Mouse (Mus musculus) retina, embryonic 14.5 days (tissue): ENCODE data around the gene AI464131.
A peak's percentile ranks its signal among the peaks of the same experiment; 100 is the strongest.

Source experiments
- DNase-seq: peaks from one replicate; pipeline ENCODE4 v3.0.0-alpha.2; 2015; ENCODE audit warnings: low spot score

The AI464131 gene

DNA sequence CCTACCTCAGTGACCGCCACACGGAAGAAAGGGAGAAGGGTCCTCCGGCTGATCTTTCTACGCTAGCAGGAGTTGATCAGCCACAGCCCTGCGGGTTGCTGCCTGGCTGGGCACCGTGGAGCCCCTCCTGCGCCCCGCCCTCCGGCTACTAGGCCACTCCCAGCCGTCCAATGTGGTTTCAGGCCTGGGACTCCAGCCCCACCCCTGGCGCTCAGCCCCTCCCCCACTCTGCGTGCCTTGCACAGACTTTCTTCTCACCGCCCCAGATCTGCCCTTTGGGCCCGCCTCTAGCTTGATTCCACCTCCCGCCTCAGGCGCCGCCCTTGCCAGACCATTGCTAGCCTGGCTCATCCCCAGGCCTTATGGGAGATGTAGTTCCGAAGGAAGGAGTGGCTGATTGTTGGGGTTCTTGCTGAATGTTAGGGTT lies at the start of gene AI464131:
TSS of gene AI464131 (minus strand) at position 91 of the 427 bp plus-strand sequence.
- peak; percentile 96 for DNase-seq

DNA sequence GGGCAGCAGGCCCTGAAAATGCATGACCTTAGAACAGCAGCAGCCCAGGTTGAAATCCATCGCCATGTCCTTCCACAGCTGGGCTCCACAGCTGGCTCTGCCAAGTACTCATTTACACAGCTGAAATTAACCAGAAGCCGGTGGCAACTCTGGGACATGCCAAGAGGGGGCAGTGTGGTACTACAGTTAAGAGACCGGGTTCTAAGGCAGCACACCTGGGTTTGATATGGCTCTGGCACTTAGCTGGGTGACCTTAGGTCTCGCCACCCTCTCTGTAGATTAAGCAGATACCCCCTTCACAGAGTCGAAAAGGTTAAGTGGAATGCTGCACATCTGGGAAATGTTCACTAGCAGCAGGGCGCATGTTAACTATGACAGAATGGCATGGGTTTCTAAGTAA lies 49.7 kb upstream of the AI464131 start:
- peak; percentile 85 for DNase-seq

- no peak for DNase-seq
These were observed 44.2 kb upstream of the AI464131 start for GRCm38 (mm10) chr4:41547086-41547485.

DNA sequence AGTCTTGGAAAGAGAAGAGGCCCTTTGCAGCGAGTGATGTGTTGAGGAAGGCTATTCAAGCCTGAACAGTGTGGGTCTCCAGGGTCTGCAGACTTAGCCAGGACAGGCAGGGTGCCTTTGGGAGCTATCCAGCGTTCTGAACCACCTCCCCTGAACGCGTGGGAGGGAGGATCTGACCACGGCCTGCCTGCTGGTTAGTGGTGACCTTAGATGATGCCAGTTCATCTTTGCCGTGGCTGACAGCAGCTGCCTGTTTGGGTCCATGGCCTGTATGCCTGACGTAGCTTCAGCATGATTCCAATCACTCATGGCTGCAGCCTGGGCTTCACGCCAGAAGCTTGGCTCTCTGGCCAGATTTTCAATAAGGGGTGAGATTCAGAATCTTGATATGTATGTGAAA lies 43.1 kb upstream of the AI464131 start:
- peak; percentile 64 for DNase-seq

DNA sequence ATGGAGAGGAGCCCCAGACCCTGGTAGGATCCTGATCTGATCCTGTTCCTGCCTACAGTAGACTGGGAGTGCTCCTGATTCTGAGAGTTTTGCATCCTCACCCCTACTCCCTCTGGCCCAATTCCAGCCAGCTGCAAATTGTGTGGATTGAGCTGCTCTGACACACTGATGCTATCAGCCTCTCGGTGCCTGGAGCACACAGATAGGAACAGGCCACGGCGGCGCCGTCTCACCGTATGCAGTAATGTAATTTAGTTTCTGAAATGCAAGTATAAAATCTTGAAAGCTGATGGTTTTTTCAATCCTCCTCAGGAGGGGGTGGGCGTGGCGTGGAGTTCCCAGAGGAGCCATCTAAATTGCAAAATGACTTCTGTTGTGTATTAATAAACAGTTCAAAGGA lies 39.3 kb upstream of the AI464131 start:
- DNase-seq, result no peak

- no peak for DNase-seq
These were observed 32.0 kb upstream of the AI464131 start for GRCm38 (mm10) chr4:41534866-41535265.

GRCm38 (mm10) chr4:41532420-41532819 lies 29.5 kb upstream of the AI464131 start:
- peak; percentile 65 for DNase-seq

DNA sequence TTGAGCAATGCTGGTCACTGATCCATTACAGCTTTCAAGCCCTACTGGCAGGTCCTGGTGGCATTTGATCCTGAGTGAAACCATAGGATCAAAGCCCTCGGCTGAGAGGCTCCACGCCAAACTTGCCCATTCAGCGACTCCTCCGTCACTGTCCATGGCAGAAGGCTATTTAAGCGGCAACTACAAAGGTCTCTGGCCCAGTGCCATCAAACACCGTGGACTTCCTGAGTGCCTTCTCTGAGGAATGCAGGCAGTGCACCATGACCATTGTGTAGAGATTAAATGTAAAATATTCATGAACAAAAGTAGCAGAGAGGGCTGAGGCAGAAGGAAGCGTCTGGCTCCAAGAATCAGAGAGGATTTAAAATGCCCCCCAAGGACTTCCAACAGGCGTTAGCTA lies 25.1 kb upstream of the AI464131 start:
- no peak for DNase-seq

DNA sequence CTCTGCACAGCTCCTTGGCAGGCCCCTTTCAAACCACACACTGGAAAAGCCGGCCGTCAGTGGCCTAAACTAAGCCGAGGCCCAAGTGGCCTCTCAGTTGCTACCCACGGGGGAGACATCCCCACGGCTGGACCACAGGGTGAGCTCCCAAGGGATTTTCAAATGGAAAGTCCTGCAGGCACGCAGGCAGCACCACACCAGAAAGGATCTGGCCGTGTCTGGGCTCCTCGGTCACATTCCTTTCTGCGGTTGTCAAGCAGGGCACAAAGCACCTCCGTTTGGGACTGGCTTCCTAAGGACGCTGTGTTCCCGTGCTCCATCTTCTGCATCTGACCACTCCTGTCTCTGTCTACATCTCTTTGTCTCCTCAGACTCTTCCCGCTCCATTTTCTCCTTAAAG lies 24.2 kb upstream of the AI464131 start:
- DNase-seq, result no peak

GRCm38 (mm10) chr4:41526553-41526952 lies 23.7 kb upstream of the AI464131 start:
- DNase-seq, result no peak

DNA sequence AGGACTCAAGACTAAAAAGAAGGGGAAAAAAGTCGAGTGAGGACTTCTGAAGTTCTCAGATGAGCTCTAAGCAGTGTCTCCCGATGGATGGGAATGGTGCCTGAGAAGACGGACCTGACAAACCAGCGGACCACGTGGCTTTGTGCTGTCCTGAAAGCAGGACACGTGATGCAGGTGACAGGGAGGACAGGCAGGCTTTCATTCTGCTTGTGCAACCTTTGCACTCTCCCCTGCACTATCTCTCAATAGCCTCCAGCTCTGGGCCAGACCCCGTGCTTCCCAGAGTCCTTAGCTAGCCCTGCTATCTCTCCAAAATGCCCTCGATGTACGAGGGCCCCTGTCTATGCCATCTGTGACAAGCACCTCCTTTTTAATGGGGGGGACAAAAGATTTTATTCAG lies 22.0 kb upstream of the AI464131 start:
- DNase-seq, result no peak

DNA sequence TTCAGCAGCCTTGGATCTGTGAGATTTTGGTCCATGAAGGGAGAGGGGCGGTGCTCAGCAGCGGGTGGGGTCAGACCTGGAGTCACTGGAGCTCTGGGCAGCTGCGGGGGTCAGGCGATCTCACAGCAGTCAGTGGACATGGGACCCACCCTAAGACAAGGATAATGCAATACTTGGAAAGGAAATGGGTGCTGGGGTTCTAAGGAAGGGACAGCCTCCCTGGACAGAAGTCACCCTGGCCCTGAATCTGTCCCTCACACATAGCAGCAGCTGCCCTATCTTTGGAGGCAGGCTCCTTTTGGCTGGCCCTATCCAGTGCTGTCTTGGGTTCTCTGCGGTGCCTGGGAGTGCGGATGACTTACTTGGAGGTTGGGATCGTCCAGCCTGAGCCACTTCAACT lies 21.0 kb upstream of the AI464131 start:
- DNase-seq, result no peak

DNA sequence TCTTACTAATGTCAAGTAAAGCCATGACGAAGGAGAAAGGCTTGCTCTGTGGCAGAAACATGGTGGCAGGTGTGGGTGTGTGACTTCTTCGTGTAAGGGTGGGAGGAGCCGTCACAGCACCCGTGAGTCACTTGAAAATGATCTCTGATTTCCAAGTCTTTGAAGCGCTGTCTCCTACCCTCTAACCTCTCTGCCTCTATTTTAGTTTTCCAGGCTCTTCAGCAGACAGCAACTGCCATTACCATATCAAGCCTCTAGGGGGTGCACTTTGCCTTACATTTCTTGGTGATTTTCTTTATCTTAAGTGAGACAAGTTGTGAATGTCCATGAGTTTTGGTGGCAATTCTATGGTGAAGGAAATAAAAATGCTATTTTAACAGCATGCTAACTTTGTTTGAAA lies 19.9 kb upstream of the AI464131 start:
- DNase-seq, result peak; percentile 78

GRCm38 (mm10) chr4:41522136-41522535 lies 19.3 kb upstream of the AI464131 start:
- DNase-seq, result no peak

- DNase-seq, result no peak
These were observed 17.8 kb upstream of the AI464131 start for GRCm38 (mm10) chr4:41520641-41521040.

GRCm38 (mm10) chr4:41519195-41519594 lies 16.3 kb upstream of the AI464131 start:
- no peak for DNase-seq

- no peak for DNase-seq
These were observed 15.5 kb upstream of the AI464131 start for GRCm38 (mm10) chr4:41518349-41518748.

- no peak for DNase-seq
These were observed 14.4 kb upstream of the AI464131 start, which contains the start of gene 1110017D15Rik for GRCm38 (mm10) chr4:41517233-41517632. Gene 1110017D15Rik, minus strand, starts transcription at chr4:41517333.

DNA sequence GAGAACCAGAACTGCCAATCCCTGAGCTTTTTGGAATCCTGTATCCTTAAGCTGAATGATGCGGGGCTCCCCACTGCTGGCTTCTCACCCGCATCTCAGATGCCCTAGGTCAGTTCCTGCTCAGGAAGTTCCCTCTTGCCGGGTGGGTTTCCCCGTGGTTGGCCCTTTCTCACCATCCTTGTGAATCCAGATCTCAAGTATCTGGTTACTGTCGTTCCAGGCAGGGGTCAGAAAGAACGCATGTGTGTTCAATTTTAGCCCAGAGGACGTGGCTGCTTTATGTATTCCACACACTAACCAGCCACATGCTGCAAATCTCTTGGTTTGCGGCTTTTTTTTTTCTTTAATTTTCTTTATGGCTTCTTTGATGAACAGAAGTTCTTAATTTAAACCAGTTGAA lies 10.8 kb upstream of the AI464131 start:
- DNase-seq, result no peak

DNA sequence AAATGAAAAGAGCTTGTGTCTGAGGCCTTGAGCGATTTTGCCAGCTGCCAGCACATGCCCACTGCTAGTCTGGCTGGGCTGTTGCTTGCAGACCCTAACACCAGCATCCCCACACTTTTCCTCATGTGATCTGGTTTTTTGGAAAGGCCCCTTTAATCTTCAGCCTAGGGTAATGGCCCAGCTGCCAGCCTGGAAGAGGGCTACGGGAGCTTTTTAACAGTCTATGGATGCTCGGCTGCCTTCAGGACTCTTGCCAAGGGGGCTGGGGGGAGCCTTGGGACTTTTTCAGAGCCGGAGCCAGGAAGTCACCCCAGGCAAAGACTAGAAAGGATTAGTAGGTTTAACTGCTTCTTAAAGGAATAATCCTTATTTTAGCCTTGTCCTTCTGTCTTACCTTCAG lies 10.4 kb upstream of the AI464131 start:
- no peak for DNase-seq

DNA sequence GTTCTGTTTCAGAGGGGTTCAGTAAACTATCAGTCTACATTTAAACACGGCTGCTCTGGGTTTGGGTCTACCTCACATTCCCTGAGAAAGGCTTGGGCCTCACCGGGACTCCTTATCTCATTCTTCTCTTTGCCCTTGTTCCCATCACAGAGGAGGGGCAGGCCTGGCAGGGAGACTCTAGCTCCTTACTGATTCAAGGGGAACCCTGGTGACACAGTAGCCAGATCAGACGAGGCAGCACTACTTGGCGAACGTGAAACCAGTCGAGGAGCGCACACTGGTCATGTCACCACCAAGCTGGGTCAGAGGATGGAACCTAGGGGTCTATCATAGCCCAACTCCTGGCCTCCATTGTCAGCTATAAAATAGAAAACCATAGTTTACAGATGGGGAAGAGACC lies 5.1 kb upstream of the AI464131 start:
- DNase-seq, result no peak

GRCm38 (mm10) chr4:41507326-41507924 lies 4.5 kb upstream of the AI464131 start:
- DNase-seq, result peak; percentile 35

DNA sequence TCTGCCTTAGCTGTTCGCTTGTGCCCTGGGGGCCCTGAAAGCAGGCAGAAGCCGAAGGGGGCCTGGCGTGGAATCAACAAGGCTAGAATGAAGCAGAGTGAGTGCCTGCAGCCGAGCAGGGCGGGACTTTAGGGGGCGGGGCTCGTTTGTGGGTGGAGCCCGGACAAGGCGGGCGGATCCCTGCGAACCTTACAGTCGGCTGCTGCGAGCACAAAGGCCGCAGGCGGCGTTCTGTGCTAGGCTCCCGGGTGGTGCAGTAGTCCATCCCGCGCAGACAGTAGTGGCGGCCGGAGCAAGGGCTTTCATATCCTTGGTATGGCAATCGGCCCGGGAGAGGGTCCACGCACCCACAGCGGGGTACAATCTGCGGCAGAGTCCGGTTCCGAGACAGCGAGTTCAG lies 4.0 kb upstream of the AI464131 start:
- peak; percentile 90 for DNase-seq

DNA sequence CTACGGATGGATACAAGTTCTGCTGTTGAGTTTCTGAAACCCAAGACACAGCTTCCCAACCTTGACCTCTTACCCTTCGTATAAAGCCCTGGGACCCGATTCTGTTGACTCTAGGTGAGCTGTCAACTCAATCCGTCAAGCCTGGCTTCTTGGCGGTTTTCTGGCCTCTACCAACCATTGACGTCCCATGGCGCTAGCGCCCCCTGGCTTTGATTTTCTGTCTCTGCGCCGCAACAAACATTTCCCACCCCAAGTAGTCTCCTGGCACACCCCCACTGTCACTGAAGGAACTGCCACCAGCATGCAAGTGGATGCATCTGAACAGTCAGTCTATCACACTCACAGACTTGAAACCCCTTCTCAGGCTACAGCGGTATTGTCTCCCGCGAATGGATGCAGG lies 3.3 kb upstream of the AI464131 start:
- DNase-seq, result peak; percentile 72
